Mouse (Mus musculus) MEL (cell line): ENCODE data around the gene Usp33.

ENCODE experiments used
- CHD1 ChIP-seq: IDR thresholded peaks from 2 replicates; pipeline ENCODE4 v1.6.1; 2012; ENCODE audit warnings: low read depth, mild to moderate bottlenecking, inconsistent platforms, low read length, improper control_type of control experiment
- CTCF ChIP-seq, 3 experiments: IDR thresholded peaks in 2 of 3; conservative IDR thresholded peaks in 1 of 3; 2 replicates each; pipeline ENCODE4 v1.5.1; 2011 to 2012; ENCODE audit warnings: low read length in 3 of 3, low read depth in 2 of 3, mild to moderate bottlenecking in 2 of 3, improper control_type of control experiment in 1 of 3, inconsistent platforms in 1 of 3, mixed read lengths in 1 of 3, moderate library complexity in 1 of 3; ENCODE audit not compliant: control insufficient read depth in 1 of 3, insufficient read depth in 1 of 3, poor library complexity in 1 of 3, severe bottlenecking in 1 of 3
- EP300 ChIP-seq, 2 experiments: IDR thresholded peaks; 2 replicates each; pipeline ENCODE4 v1.6.1; 2011; ENCODE audit warnings: improper control_type of control experiment in 2 of 2, low read length in 2 of 2, low read depth in 1 of 2, mild to moderate bottlenecking in 1 of 2
- MAX ChIP-seq: IDR thresholded peaks from 2 replicates; pipeline ENCODE4 v1.6.1; 2011; ENCODE audit warnings: low read length, improper control_type of control experiment
- NRF1 ChIP-seq: IDR thresholded peaks from 2 replicates; pipeline ENCODE4 v1.6.1; 2014; ENCODE audit warnings: low read depth, mild to moderate bottlenecking, inconsistent platforms, low read length, improper control_type of control experiment, moderate library complexity; ENCODE audit not compliant: poor library complexity, insufficient read depth, severe bottlenecking
- POLR2A ChIP-seq, 2 experiments: IDR thresholded peaks; 2 replicates each; pipeline ENCODE4 v1.6.1; 2011 to 2012; ENCODE audit warnings: low read length in 2 of 2, mild to moderate bottlenecking in 2 of 2, control low read depth in 1 of 2, improper control_type of control experiment in 1 of 2, low read depth in 1 of 2, moderate library complexity in 1 of 2; ENCODE audit not compliant: control insufficient read depth in 1 of 2, insufficient read depth in 1 of 2, poor library complexity in 1 of 2
- POLR2AphosphoS5 ChIP-seq: IDR thresholded peaks from 2 replicates; pipeline ENCODE4 v1.6.1; 2012; ENCODE audit warnings: low read depth, borderline replicate concordance, mild to moderate bottlenecking, inconsistent platforms, low read length, moderate library complexity, mixed read lengths
- SMC3 ChIP-seq: IDR thresholded peaks from 2 replicates; pipeline ENCODE4 v1.6.1; 2011; ENCODE audit warnings: low read depth, low read length, improper control_type of control experiment
- TCF12 ChIP-seq: IDR thresholded peaks from 2 replicates; pipeline ENCODE4 v1.6.1; 2014; ENCODE audit warnings: low read depth, mild to moderate bottlenecking, inconsistent platforms, low read length, improper control_type of control experiment, moderate library complexity
- UBTF ChIP-seq: IDR thresholded peaks from 2 replicates; pipeline ENCODE4 v1.6.1; 2012; ENCODE audit warnings: low read depth, mild to moderate bottlenecking, inconsistent platforms, low read length, improper control_type of control experiment, moderate library complexity, borderline replicate concordance; ENCODE audit not compliant: insufficient read depth
- ZC3H11A ChIP-seq: IDR thresholded peaks from 2 replicates; pipeline ENCODE4 v1.6.1; 2012; ENCODE audit warnings: low read depth, mild to moderate bottlenecking, inconsistent platforms, low read length, improper control_type of control experiment
- ZKSCAN1 ChIP-seq: IDR thresholded peaks from 2 replicates; pipeline ENCODE4 v1.6.1; 2012; ENCODE audit warnings: low read depth, mild to moderate bottlenecking, inconsistent platforms, low read length, improper control_type of control experiment, moderate library complexity
- ZMIZ1 ChIP-seq: IDR thresholded peaks from 2 replicates; pipeline ENCODE4 v1.6.1; 2012; ENCODE audit warnings: low read depth, mild to moderate bottlenecking, inconsistent platforms, low read length, improper control_type of control experiment, moderate library complexity

DNA sequence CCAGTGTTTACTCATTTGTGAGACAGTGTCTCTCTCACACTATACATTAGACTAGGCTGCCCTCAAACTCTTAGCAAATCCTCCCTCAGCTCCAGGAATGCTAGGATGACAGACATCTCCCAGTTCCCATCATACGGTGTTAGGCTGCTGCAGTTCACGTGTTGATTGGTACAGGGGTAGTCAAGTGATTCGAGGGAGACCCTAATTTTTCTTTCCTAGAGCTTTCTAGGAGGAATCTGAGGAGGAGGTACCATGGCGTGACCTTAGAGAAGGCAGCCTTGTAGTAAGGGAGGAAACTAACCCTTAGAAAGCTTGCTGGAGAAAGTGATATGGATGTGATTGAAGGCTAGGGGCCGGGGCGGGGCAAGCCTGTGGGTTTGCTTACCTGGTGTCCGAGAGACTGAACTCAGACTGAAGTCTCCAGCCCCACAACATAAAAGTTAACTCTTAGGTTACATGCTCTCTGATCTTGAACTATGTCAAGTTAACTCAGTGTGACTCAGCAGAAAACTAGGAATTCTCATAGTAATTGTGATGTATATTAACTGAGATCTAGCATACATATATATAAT lies 64.8 kb downstream of the Usp33 start:
- TF ChIP-seq CTCF (IDR thresholded peaks at IDR 0.05 in 2 of 3, conservative IDR thresholded peaks at IDR 0.05 in 1 of 3; ENCODE audit: control insufficient read depth in 1 of 3, insufficient read depth in 1 of 3, low read depth in 2 of 3, low read length in 3 of 3, poor library complexity in 1 of 3, severe bottlenecking in 1 of 3) (no peak), UBTF (no peak), POLR2AphosphoS5 (no peak), EP300 (IDR thresholded peaks at IDR 0.05; ENCODE audit: low read depth in 1 of 2, low read length in 2 of 2) (no peak), ZC3H11A (no peak), ZMIZ1 (no peak), POLR2A (IDR thresholded peaks at IDR 0.05; ENCODE audit: control insufficient read depth in 1 of 2, insufficient read depth in 1 of 2, low read depth in 1 of 2, low read length in 2 of 2, poor library complexity in 1 of 2) (no peak), TCF12 (no peak), ZKSCAN1 (no peak), MAX (no peak), CHD1 (no peak), NRF1 (no peak), SMC3 (no peak)
